Mouse (Mus musculus) liver, adult 2 months (tissue): ENCODE results near the gene Zdhhc24.

Source experiments
- CTCF ChIP-seq: fragments of 200-500 bp; IDR thresholded peaks from 2 replicates; pipeline ENCODE4 v1.5.1; 2011; ENCODE audit warnings: low read depth, low read length, control low read depth
- POLR2A ChIP-seq: fragments of 200-500 bp; IDR thresholded peaks from 2 replicates; pipeline ENCODE4 v1.6.1; 2011; ENCODE audit warnings: low read length, control low read depth; ENCODE audit not compliant: insufficient read depth; ENCODE audit errors: extremely low read depth

- peak; percentile 63 for TF ChIP-seq CTCF
- no peak for TF ChIP-seq POLR2A
Measured at GRCm38 (mm10) chr19:4908107-4908506, 29.6 kb downstream of the Zdhhc24 start.
